Mouse (Mus musculus) forebrain, postnatal 0 days (tissue): ENCODE measurements around the gene 2610507B11Rik. TPM values are rescaled to one million over a fixed set of nuclear protein-coding genes. Genes with fewer than 3 reads are reported as not detected.

Source experiments
- ATAC-seq: fragments of 200-750 bp; cut with Nextera tagmentation; 2 replicates; pipeline ENCODE4 v1.8.0; 2017; ENCODE audit warnings: mild to moderate bottlenecking, moderate library complexity
- DNase-seq: peaks from one replicate; pipeline ENCODE4 v3.0.0-alpha.2; 2015
- H3K27ac ChIP-seq: fragments of 300-500 bp; sonication (generic); 2 replicates; pipeline ENCODE4 v1.5.1; 2014; ENCODE audit warnings: low read depth, mild to moderate bottlenecking, antibody characterized with exemption, low read length, moderate library complexity, mixed read lengths
- H3K27me3 ChIP-seq: fragments of 300-500 bp; sonication (generic); 2 replicates; pipeline ENCODE4 v1.6.1; 2014; ENCODE audit warnings: mild to moderate bottlenecking, low read length, mixed read lengths; ENCODE audit not compliant: insufficient read depth
- H3K36me3 ChIP-seq: fragments of 300-500 bp; sonication (generic); 2 replicates; pipeline ENCODE4 v1.6.1; 2014; ENCODE audit warnings: mild to moderate bottlenecking, moderate library complexity; ENCODE audit not compliant: insufficient read depth
- H3K4me1 ChIP-seq: fragments of 300-500 bp; sonication (generic); 2 replicates; pipeline ENCODE4 v1.6.1; 2014; ENCODE audit warnings: antibody characterized with exemption; ENCODE audit not compliant: insufficient read depth
- H3K4me2 ChIP-seq: fragments of 300-500 bp; sonication (generic); 2 replicates; pipeline ENCODE4 v1.6.1; 2014; ENCODE audit warnings: low read depth, mild to moderate bottlenecking, moderate library complexity
- H3K4me3 ChIP-seq: fragments of 300-500 bp; sonication (generic); 2 replicates; pipeline ENCODE4 v1.5.1; 2014; ENCODE audit warnings: low read depth, low read length, mixed read lengths
- H3K9ac ChIP-seq: fragments of 300-500 bp; sonication (generic); 2 replicates; pipeline ENCODE4 v1.6.1; 2014; ENCODE audit warnings: mild to moderate bottlenecking
- H3K9me3 ChIP-seq: fragments of 300-500 bp; sonication (generic); 2 replicates; pipeline ENCODE4 v1.6.1; 2016; ENCODE audit warnings: low read length
- CTCF ChIP-seq: sonication (generic); IDR thresholded peaks from 2 replicates; pipeline ENCODE4 v1.5.1; 2016; ENCODE audit warnings: antibody characterized with exemption, control low read depth, low read depth
- WGBS: fragments of 180-500 bp; shearing (Covaris S2); extraction: QIAGEN DNeasy Blood & Tissue Kit; methylation state at CpG from one replicate; pipeline ENCODE4 v1.1.7; 2014; 5-methylcytosine and 5-hydroxymethylcytosine counted together
- polyA plus RNA-seq: library from polyadenylated mRNA; unstranded; fragments of >200 nt; fragmentation: Nextera tagmentation; extraction: Ambion mirVana; gene quantifications from 2 replicates; pipeline ENCODE4 v1.2.1, GENCODE M21; 2015
- total RNA-seq: library from RNA; depleted of rRNA; stranded (reverse); fragments of >200 nt; gene quantifications from 2 replicates; pipeline ENCODE4 v1.2.3, GENCODE M21; 2014

Gene 2610507B11Rik
- total and polyA plus RNA-seq, 2 experiments from 2014 or later, result 49.4 to 70.2 TPM

GRCm38 (mm10) chr11:78245261-78245626 lies 16.3 kb upstream of the 2610507B11Rik start:
- H3K27me3 ChIP-seq, result no peaks in the 10 kb centered on the region
- H3K4me1 ChIP-seq, result peaks cover 25% of the 10 kb centered on the region
- WGBS, result 0% methylated on average over 19 of the region's 19 CpGs
- peak overlapping the region; percentile 80 for H3K4me2 ChIP-seq
- TF ChIP-seq CTCF, result no peak
- peak; percentile 16 for ATAC-seq
- peak overlapping the region; percentile 99 for H3K27ac ChIP-seq
- no peak for DNase-seq
- 0 out of 2 replicates have a peak, but pooled peaks cover 9% of the 10 kb centered on the region for H3K36me3 ChIP-seq
- H3K9me3 ChIP-seq, result no peaks in the 10 kb centered on the region
- H3K4me3 ChIP-seq, result peak overlapping the region; percentile 96
- peak overlapping the region; percentile 93 for H3K9ac ChIP-seq

- ATAC-seq (peak; percentile 98), DNase-seq (peak; percentile 95)
- peaks cover 25% of the 10 kb centered on the region for H3K4me1 ChIP-seq
- H3K4me3 ChIP-seq, result peak within 1 kb of the TSS; percentile 96
- peak within 1 kb of the TSS; percentile 93 for H3K9ac ChIP-seq
- WGBS, result 3% methylated on average over 50 of the region's 50 CpGs
- H3K27me3 ChIP-seq, result no peaks in the 10 kb centered on the region
- H3K4me2 ChIP-seq, result peak within 1 kb of the TSS; percentile 80
- H3K36me3 ChIP-seq, result peaks cover 7% of the 10 kb centered on the region; the same call in 1 of the 2 replicates
- peak within 1 kb of the TSS; percentile 99 for H3K27ac ChIP-seq
- H3K9me3 ChIP-seq, result no peaks in the 10 kb centered on the region
- TF ChIP-seq CTCF, result 0 out of 2 replicates have a peak, but pooled peaks have one; percentile 5
Observed at GRCm38 (mm10) chr11:78245627-78246317, 15.8 kb upstream of the 2610507B11Rik start, which contains the start of the genes Sdf2 and Supt6. TSS of gene Sdf2 (plus strand) at chr11:78245746. TSS of gene Supt6 (minus strand) at chr11:78245987.

DNA sequence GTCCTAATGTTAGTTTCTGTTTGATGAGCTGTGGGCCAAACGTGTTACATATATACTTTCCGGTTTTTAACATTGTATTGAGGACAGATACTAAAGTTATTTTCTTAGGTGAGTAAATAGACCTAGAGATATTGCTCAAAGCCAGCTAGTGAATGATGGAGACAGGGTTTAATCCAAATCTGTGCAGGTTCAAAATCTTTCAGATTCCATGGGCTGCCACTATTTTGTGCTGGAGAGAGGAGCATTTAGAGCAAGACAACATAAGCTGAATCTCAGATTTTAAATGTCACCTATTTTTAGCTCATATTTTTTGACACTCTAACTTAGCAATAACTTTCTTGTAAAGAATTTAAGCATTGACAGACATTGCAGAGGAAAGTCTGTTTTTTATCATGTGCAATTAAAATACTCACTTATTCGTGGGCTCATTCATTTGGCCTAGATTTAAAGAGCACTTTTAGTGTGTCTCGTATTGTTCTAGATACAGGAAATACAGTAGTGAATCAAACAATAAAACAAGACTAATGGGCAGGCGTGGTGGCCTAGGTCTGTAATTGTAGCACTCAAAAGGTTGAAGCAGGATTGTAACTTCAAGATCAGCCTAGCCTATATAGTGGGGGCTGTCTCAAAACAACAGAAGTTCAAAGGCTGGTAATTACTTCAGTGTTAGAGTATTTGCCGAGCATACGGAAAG lies 15.1 kb upstream of the 2610507B11Rik start:
- Histone ChIP-seq H3K4me1 (peaks cover 25% of the 10 kb centered on the region), H3K9ac (peak overlapping the region; percentile 93), H3K9me3 (no peaks in the 10 kb centered on the region), H3K27ac (peak overlapping the region; percentile 99), H3K27me3 (no peaks in the 10 kb centered on the region), H3K4me2 (peak overlapping the region; percentile 80), H3K36me3 (peaks cover 14% of the 10 kb centered on the region), H3K4me3 (peak overlapping the region; percentile 96)
- DNase-seq (no peak), ATAC-seq (no peak)
- TF ChIP-seq CTCF, result no peak
- WGBS, result 51% methylated on average over 7 of the region's 7 CpGs

- no peak for TF ChIP-seq CTCF
- Histone ChIP-seq H3K4me3 (no peak overlapping the region), H3K4me2 (peak overlapping the region; percentile 80), H3K9ac (no peak overlapping the region), H3K27me3 (no peaks in the 10 kb centered on the region), H3K9me3 (no peaks in the 10 kb centered on the region), H3K36me3 (peaks cover 17% of the 10 kb centered on the region), H3K4me1 (peaks cover 25% of the 10 kb centered on the region), H3K27ac (no peak overlapping the region)
- no peak for DNase-seq
- no peak for ATAC-seq
- 80% methylated on average over 3 of the region's 3 CpGs for WGBS
Observed at GRCm38 (mm10) chr11:78247012-78247348, 14.6 kb upstream of the 2610507B11Rik start.

GRCm38 (mm10) chr11:78247727-78248140 lies 13.8 kb upstream of the 2610507B11Rik start:
- no peak overlapping the region for H3K4me2 ChIP-seq
- 60% methylated on average over 4 of the region's 4 CpGs for WGBS
- DNase-seq, result no peak

DNA sequence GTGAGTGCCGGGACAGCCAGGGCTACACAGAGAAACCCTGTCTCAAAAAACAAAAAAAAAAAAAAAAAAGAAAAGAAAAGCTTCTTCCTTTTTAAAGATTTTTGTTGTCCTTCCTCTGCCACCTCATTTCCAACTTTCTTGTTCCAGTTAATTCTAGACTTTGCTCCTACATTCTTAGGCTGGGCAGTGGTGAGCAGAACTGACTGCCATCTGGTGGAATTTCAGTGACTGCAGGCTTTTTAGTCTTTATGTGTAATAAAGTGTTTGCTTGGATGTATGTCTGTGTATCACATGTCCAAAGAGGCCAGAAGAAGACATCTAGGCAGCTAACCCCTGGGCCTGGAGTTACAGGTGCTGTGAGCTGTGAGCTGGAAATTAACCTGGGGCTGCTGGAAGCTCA lies 4.9 kb upstream of the 2610507B11Rik start:
- Histone ChIP-seq H3K4me2 (no peak overlapping the region), H3K4me1 (no peaks in the 10 kb centered on the region), H3K4me3 (no peak overlapping the region), H3K9ac (no peak overlapping the region), H3K36me3 (peaks cover 20% of the 10 kb centered on the region), H3K27me3 (no peaks in the 10 kb centered on the region), H3K9me3 (no peaks in the 10 kb centered on the region), H3K27ac (no peak overlapping the region)
- TF ChIP-seq CTCF, result peak; percentile 43
- WGBS, result 100% methylated on average over 1 of the region's 1 CpGs
- no peak for DNase-seq
- no peak for ATAC-seq

More at GRCm38 (mm10) chr11:78247727-78248140, 13.8 kb upstream of the 2610507B11Rik start:
- Histone ChIP-seq H3K9me3 (no peaks in the 10 kb centered on the region), H3K4me3 (no peak overlapping the region), H3K4me1 (peaks cover 25% of the 10 kb centered on the region), H3K9ac (no peak overlapping the region), H3K36me3 (peaks cover 23% of the 10 kb centered on the region), H3K27ac (no peak overlapping the region), H3K27me3 (no peaks in the 10 kb centered on the region)
- no peak for TF ChIP-seq CTCF
- ATAC-seq, result no peak
